Mouse (Mus musculus) forebrain, postnatal 0 days (tissue): ENCODE results near the gene Saa3. TPM values are rescaled to one million over a fixed set of nuclear protein-coding genes. Genes with fewer than 3 reads are reported as not detected.
"Not testable (repeated sequence)": the region's sequence is repeated elsewhere in the genome, so short reads cannot be mapped to it uniquely, and the experiment has no call there.

Experiments used
- ATAC-seq: fragments of 200-750 bp; cut with Nextera tagmentation; 2 replicates; pipeline ENCODE4 v1.8.0; 2017; ENCODE audit warnings: mild to moderate bottlenecking, moderate library complexity
- DNase-seq: peaks from one replicate; pipeline ENCODE4 v3.0.0-alpha.2; 2015
- H3K27ac ChIP-seq: fragments of 300-500 bp; sonication (generic); 2 replicates; pipeline ENCODE4 v1.5.1; 2014; ENCODE audit warnings: low read depth, mild to moderate bottlenecking, antibody characterized with exemption, low read length, moderate library complexity, mixed read lengths
- H3K27me3 ChIP-seq: fragments of 300-500 bp; sonication (generic); 2 replicates; pipeline ENCODE4 v1.6.1; 2014; ENCODE audit warnings: mild to moderate bottlenecking, low read length, mixed read lengths; ENCODE audit not compliant: insufficient read depth
- H3K36me3 ChIP-seq: fragments of 300-500 bp; sonication (generic); 2 replicates; pipeline ENCODE4 v1.6.1; 2014; ENCODE audit warnings: mild to moderate bottlenecking, moderate library complexity; ENCODE audit not compliant: insufficient read depth
- H3K4me1 ChIP-seq: fragments of 300-500 bp; sonication (generic); 2 replicates; pipeline ENCODE4 v1.6.1; 2014; ENCODE audit warnings: antibody characterized with exemption; ENCODE audit not compliant: insufficient read depth
- H3K4me2 ChIP-seq: fragments of 300-500 bp; sonication (generic); 2 replicates; pipeline ENCODE4 v1.6.1; 2014; ENCODE audit warnings: low read depth, mild to moderate bottlenecking, moderate library complexity
- H3K4me3 ChIP-seq: fragments of 300-500 bp; sonication (generic); 2 replicates; pipeline ENCODE4 v1.5.1; 2014; ENCODE audit warnings: low read depth, low read length, mixed read lengths
- H3K9ac ChIP-seq: fragments of 300-500 bp; sonication (generic); 2 replicates; pipeline ENCODE4 v1.6.1; 2014; ENCODE audit warnings: mild to moderate bottlenecking
- H3K9me3 ChIP-seq: fragments of 300-500 bp; sonication (generic); 2 replicates; pipeline ENCODE4 v1.6.1; 2016; ENCODE audit warnings: low read length
- CTCF ChIP-seq: sonication (generic); IDR thresholded peaks from 2 replicates; pipeline ENCODE4 v1.5.1; 2016; ENCODE audit warnings: antibody characterized with exemption, control low read depth, low read depth
- WGBS: fragments of 180-500 bp; shearing (Covaris S2); extraction: QIAGEN DNeasy Blood & Tissue Kit; methylation state at CpG from one replicate; pipeline ENCODE4 v1.1.7; 2014; 5-methylcytosine and 5-hydroxymethylcytosine counted together
- polyA plus RNA-seq: library from polyadenylated mRNA; unstranded; fragments of >200 nt; fragmentation: Nextera tagmentation; extraction: Ambion mirVana; gene quantifications from 2 replicates; pipeline ENCODE4 v1.2.1, GENCODE M21; 2015
- total RNA-seq: library from RNA; depleted of rRNA; stranded (reverse); fragments of >200 nt; gene quantifications from 2 replicates; pipeline ENCODE4 v1.2.3, GENCODE M21; 2014

The Saa3 gene
- total and polyA plus RNA-seq, 2 experiments from 2014 or later = 0.35 TPM; not detected in 1

GRCm38 (mm10) chr7:46745816-46746215 lies 30.3 kb upstream of the Saa3 start:
- no peak for ATAC-seq
- WGBS = 78% methylated on average over 3 of the region's 3 CpGs

GRCm38 (mm10) chr7:46742880-46743279 lies 27.4 kb upstream of the Saa3 start, which contains the start of gene Saa1:
Saa1 (minus strand) TSS chr7:46742980.
- not testable (repeated sequence) for H3K4me3 ChIP-seq, H3K36me3 ChIP-seq, H3K9ac ChIP-seq, H3K9me3 ChIP-seq, H3K27ac ChIP-seq, H3K4me1 ChIP-seq, DNase-seq, ATAC-seq, H3K4me2 ChIP-seq, H3K27me3 ChIP-seq
- 71% methylated on average over 3 of the region's 3 CpGs for WGBS

More at GRCm38 (mm10) chr7:46745816-46746215, 30.3 kb upstream of the Saa3 start:
- Histone ChIP-seq H3K9me3 (no peaks in the 10 kb centered on the region), H3K4me3 (no peak overlapping the region), H3K4me2 (no peak overlapping the region), H3K27me3 (no peaks in the 10 kb centered on the region), H3K9ac (no peak overlapping the region), H3K4me1 (no peaks in the 10 kb centered on the region), H3K36me3 (no peaks in the 10 kb centered on the region), H3K27ac (no peak overlapping the region)
- TF ChIP-seq CTCF = no peak
- DNase-seq = no peak

- ATAC-seq, H3K4me3 ChIP-seq, H3K27me3 ChIP-seq, H3K27ac ChIP-seq, H3K9ac ChIP-seq, H3K4me1 ChIP-seq, H3K4me2 ChIP-seq, H3K36me3 ChIP-seq, H3K9me3 ChIP-seq, DNase-seq: not testable (repeated sequence)
- WGBS = 82% methylated on average over 5 of the region's 5 CpGs
Measured at GRCm38 (mm10) chr7:46740041-46740440, 24.5 kb upstream of the Saa3 start.

GRCm38 (mm10) chr7:46738561-46739460 lies 23.3 kb upstream of the Saa3 start:
- no peak overlapping the region for H3K9ac ChIP-seq
- H3K27ac ChIP-seq = no peak overlapping the region
- H3K9me3 ChIP-seq = no peaks in the 10 kb centered on the region
- H3K4me3 ChIP-seq = no peak overlapping the region
- 82% methylated on average over 12 of the region's 12 CpGs for WGBS
- no peak for ATAC-seq
- no peak overlapping the region for H3K4me2 ChIP-seq
- no peaks in the 10 kb centered on the region for H3K4me1 ChIP-seq
- DNase-seq = no peak
- no peaks in the 10 kb centered on the region for H3K27me3 ChIP-seq
- TF ChIP-seq CTCF = no peak
- no peaks in the 10 kb centered on the region for H3K36me3 ChIP-seq

GRCm38 (mm10) chr7:46734983-46735382 lies 19.5 kb upstream of the Saa3 start:
- Histone ChIP-seq H3K4me1 (no peaks in the 10 kb centered on the region), H3K27me3 (no peaks in the 10 kb centered on the region)

GRCm38 (mm10) chr7:46732458-46732857 lies 17.0 kb upstream of the Saa3 start, which contains the start of gene Saa4:
Saa4 (minus strand) TSS chr7:46732603.
- Histone ChIP-seq H3K4me1 (no peaks in the 10 kb centered on the region), H3K9me3 (no peaks in the 10 kb centered on the region), H3K9ac (no peak within 1 kb of the TSS), H3K4me3 (no peak within 1 kb of the TSS), H3K27me3 (no peaks in the 10 kb centered on the region), H3K4me2 (no peak within 1 kb of the TSS), H3K27ac (no peak within 1 kb of the TSS), H3K36me3 (no peaks in the 10 kb centered on the region)
- 81% methylated on average over 4 of the region's 4 CpGs for WGBS
- TF ChIP-seq CTCF = no peak
- no peak for DNase-seq
- ATAC-seq = no peak

More at GRCm38 (mm10) chr7:46734983-46735382, 19.5 kb upstream of the Saa3 start:
- WGBS = 82% methylated on average over 2 of the region's 2 CpGs
- H3K9ac ChIP-seq = no peak overlapping the region
- H3K4me2 ChIP-seq = no peak overlapping the region
- H3K9me3 ChIP-seq = no peaks in the 10 kb centered on the region
- ATAC-seq (no peak), DNase-seq (no peak)
- TF ChIP-seq CTCF = no peak
- H3K36me3 ChIP-seq = no peaks in the 10 kb centered on the region
- no peak overlapping the region for H3K27ac ChIP-seq
- no peak overlapping the region for H3K4me3 ChIP-seq

GRCm38 (mm10) chr7:46727584-46727983 lies 12.1 kb upstream of the Saa3 start:
- Histone ChIP-seq H3K36me3 (no peaks in the 10 kb centered on the region), H3K27ac (no peak overlapping the region), H3K9ac (no peak overlapping the region), H3K4me3 (no peak overlapping the region), H3K4me1 (no peaks in the 10 kb centered on the region), H3K9me3 (no peaks in the 10 kb centered on the region), H3K27me3 (no peaks in the 10 kb centered on the region), H3K4me2 (no peak overlapping the region)
- DNase-seq (no peak), ATAC-seq (peak; percentile 48)
- 73% methylated on average over 1 of the region's 1 CpGs for whole genome bisulfite sequencing
- no peak for TF ChIP-seq CTCF
